Mouse (Mus musculus) adrenal gland, adult 2 months (tissue): ENCODE measurements at regions not wholly inside any gene's neighbourhood (a gene's known extent, or its start where the extent isn't known, plus 50 kb on each side); places are given as distances from the start of the nearest gene placed in this dataset.

Experiments
- DNase-seq: peaks from one replicate; pipeline ENCODE4 v3.0.0; 2021

DNA sequence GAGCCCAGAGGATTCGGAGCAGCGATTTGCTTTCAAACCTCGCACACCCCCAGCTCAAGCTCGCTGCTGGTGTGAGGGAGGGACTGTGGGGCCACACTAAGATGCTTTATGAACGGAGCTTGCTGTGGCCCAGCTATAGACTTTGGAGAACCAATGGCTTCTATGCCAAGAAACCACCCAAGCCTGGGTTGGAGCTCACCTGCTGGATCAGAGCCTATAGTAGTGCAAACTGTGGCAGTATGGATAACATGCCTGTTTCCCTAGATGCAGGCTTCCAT lies 142.5 kb upstream of the A230072I06Rik start:
- DNase-seq, result no peak

DNA sequence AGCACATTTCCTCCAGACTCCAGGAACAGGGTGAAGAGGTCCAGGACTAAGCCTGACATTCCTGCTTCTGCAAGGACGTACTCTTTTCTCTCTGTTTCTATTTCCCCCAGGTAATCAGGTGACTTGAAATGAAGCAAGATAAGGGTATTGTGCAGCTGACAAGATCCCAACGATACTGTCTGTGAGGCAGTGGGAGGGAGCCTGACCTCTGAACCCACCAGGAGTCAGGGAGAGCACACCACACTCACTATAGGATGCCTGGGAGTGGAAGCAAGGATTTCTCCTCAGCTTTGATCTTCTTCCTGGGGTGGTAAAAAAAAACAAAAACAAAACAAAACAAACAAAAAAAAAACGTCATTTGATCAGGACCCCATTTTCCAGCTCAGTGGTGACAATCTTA lies 141.1 kb upstream of the A230072I06Rik start:
- DNase-seq, result no peak

DNA sequence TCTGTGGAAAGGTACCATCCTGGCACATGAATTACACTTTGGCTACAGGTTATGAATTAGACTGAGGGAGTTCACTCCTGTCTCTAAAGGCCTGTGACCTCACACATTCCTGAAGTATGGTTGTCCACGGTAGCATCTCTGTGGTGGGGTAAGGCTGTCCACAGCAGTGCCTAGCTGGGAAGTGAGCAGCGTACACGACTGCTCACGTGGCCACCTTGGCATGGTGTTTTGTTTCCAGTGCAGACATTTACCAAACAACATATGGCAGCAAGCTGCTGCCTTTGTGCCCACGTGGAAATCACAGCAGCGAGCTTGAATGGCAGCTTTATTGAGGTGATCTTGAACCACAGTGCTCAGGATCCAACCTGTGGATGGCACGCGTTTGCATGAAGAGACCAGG lies 140.7 kb upstream of the A230072I06Rik start:
- no peak for DNase-seq

DNA sequence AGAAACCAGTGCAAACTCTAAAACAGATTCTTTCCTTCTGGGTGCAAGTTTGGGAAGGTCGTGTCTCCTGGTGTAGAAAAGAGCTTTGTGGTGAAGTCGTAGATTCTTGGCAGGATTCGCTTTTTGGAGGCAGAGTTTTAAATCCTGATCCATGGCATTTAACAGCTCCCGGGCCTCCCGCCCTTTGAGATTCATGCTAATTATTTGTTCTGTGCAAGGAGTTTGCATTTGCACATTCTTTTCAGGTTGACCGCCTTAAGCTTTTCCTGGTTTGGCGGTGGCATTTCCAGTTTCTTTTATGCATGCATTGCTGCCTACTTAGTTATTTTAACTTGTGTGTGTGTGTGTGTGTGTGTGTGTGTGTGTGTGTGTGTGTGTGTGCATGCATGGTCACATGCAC lies 126.9 kb upstream of the A230072I06Rik start:
- DNase-seq, result no peak

DNA sequence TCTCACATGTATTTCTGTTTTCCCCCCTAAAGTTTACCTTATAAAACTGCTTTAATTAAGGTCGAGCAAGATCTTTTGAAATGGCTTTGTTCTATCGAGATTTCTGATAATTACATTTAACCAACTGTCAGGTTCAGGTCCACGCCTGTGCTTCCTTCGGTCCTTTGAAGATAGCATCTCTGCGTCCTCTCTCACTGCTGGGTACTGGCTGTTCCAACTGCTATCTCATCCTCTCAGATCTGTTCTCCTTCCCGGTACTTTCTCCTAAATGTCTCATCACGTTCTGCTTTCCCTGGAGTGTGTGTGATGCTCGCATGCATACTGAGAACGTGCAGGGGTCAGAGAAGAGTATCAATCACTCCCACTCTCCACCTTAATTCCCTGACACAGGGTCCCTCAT lies 125.8 kb upstream of the A230072I06Rik start:
- no peak for DNase-seq

DNA sequence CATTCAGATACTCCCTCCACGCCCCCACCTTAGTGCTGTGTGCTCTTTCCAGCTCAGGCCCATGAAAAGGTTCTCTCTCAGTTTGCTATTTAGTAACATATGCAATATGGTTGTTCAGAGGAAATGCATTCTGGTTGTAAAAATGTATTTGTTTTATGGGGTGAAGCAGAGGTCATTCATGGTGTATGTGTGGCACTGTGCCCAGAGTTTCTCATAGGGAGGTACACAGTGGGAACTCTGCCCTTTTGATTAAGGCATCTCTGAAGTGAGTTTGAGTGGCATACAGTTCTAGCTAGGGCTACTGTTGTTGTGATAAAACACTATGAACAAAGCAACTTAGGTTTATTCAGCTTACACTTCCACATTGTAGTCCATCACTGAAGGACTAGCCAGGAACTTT lies 121.7 kb upstream of the A230072I06Rik start:
- DNase-seq, result no peak

DNA sequence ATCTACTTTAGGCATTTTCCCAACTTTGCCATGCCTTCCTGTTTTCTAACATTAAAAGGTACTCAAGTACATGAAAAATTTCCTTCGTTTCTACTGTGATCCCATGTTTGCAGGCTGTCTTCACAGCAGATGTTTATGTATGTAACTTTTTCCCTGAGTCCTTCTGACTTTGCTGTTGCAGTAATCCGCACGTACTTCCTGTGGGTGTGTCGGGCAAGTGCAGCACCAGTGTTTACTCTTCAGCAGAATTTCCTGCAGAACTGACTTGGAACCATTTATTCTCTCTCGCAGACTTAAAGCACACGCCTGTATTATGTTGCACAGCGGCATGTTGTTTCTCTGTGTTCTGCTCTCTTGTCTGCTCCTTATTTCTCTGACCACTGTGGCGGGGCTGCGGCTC lies 120.4 kb upstream of the A230072I06Rik start:
- DNase-seq, result no peak

DNA sequence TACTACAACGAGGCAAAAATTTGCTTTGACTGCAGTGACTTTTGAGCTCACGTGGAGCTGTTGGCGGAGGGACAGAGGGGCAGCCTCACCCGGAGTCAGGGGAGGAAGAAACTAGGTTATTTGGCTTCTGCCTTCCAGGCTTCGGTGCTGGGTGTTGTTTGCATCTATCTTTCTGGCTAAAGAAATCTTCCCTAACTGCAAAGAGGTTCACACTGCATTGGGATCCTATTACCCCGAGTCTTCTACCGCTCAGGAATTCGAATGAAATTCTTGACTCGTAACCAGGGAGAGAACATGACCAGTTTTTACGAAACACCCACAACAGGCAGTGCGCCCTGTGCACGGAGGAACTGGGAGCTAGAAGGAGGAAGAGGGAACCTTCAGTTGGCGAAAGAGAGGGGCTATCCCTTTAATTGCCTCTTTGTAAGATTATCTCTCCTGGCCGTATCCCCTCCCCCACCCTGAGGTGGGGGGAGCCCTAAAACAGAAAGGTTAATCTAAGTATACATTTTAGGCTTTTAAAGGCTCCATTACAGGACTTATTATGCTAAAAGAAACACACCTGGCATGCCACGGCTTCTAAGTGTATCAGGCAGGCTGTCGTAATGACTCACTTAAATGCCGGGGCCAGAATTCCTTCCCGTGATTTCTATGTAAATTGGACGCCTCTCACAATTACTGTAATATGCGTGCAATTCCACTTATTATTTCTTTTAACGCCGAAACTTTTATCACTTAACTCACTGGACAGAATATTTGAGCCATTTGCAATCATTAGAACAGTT lies 115.5 kb upstream of the A230072I06Rik start:
- peak; percentile 8 for DNase-seq

DNA sequence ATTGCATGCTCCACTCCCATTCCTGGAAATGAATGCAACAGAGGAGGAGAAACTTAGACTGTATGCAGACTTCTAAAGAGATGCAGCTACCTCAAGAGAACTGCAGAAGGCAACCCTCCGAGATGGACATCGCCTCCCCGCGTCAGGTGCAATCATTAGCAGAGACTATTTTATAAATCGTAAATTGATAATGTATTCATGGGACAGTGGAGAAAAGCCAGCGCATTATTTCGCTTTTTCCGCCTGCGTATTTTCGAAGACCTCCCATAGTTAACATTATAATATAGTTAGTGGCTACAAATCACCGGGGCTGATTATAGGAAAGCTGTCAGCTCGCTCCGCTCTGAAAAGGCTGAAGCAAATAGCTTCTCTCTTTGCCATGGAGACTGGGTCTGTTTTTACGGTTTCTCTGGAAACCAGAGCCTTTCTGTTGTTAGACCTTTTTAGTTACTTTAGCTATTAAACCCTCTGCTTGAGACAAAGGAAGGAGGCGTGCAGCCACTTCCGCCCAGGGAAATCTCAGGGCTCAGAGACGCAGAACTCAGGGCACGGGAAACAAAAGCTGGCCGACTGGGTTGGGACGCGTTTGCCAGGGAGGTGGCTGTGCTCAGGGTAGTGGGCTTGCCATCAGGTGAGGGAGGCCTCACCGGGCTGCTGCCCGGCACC lies 113.0 kb upstream of the A230072I06Rik start:
- DNase-seq, result no peak

DNA sequence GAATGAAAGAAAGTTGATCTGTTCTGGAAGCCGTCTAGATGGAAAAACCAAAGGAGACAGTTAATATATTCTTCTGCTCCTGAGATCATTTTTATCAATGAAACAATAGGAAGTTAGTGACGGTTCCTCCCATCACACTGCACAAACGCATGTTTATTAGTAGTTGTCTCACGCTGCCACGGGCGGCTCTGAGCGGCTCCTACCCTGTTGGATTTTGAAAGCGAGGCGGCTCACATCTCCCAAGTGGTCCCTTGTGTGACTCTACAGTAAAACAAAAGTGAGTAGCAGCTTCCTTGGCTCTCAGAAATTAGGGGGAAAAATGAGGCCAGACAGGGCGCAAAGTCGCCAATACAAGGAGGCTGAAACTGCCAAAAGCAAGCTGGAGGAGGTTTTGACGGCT lies 106.8 kb upstream of the A230072I06Rik start:
- no peak for DNase-seq

DNA sequence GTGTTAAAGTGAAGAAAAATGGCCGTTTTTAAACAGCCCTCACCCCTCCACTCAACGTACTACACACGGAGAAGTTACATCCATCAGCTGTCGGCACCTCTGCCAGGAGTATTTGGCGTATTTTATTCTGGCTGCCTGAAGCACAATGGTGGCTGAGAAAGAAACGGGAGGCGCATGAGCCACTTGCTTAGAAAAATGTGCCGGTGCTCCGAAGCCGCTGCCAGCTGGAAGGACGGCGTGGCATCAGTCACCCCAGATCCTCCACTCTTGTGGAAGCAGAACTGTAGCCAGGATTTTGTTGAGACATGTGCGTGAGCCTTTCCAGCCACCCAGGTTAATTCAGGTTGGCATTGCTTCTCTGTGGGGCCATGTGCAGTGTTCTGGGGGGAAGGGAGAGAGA lies 103.1 kb upstream of the A230072I06Rik start:
- DNase-seq, result no peak

DNA sequence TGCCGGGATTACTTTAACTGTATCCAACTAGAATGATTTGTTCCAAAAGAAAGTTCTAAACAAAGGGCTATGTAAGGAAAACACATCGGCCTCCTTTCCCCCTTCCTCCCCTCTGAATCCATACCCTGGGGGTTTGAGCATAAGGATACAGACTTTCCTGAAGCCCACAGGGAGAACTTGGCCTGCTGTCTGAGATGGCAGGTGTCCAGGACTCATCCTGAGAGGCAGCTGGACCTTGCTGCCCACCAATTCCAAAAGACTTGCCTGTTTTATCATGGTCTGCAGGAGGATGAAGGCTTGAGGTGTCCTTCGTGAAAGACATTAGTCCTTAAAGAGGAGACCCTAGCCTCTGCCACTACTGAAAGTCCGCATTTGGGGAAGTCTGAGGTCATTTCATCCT lies 94.0 kb upstream of the A230072I06Rik start:
- no peak for DNase-seq

DNA sequence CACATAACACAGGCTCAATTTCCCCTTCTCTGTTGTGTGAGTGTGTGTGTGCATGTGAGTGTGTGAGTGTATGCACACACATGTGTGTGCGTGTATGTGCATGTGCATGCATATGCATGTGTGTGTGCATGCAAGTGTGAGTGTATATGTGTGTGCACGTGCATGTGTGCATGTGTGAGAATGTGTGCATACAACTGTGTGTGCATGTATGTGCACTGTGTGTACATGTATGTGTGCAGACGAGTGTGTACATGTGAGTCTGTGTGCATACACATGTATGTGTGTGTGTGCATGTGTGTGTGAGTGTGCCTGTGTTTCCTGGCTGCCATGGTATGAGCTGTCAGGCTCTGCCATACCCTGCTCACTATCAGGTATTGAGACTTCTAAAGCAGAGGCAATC lies 91.3 kb upstream of the A230072I06Rik start:
- no peak for DNase-seq

DNA sequence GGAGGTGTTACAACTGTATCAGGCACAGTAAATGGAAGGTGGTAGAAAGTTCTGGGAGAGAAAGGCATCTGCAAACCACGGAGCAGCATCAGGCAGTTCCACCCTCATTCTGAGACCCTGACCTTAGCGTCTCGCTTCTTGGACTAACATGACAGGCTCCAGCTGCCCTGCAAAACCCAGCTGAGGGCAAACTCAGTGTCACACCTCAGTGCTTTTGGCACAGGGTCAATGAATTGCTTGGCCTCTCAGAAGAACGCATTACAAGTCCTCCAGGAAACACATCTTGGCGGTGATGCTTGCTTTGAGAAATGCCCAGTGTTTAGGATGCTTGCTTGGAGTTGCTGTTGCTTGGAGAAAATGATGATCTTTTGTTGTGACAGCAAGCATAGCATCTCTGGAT lies 90.2 kb upstream of the A230072I06Rik start:
- DNase-seq, result no peak

DNA sequence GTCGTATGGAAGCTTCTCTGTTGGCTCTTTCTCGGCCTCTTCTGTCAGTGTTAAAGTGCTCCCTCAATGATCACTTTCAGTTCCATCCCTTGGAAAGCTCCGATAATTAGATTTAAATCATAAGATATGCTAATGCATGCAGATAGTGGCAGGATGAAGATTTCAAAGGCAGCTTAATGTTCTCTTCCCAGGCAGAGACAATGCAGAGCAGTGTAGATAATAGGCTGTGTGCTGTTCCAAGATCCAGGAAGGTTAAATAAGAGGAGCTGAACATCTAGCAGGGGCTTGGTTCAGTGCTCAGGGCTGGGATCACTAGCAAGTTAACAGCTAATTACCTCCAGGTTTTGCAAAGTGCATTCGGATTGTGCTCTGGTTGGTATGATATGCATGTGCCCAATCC lies 89.7 kb upstream of the A230072I06Rik start:
- DNase-seq, result no peak

DNA sequence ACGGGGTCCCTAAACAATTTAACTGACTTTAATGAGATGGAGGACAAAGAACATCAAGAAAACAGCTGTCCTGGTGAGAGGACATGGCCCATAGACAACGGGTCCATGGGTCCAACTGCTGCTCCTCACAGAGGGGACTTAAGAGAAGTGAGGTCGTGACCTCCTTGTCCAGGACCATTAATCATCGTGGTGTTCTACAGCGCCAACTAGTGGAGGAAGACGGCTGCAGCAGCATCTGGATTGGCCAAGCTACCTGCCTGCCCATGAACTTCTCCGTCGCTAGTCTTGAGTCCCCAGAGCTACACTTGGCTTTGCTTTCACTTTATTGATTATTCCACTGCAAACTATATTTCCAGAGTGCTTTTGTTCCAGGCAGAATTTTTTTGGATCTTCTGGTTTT lies 86.6 kb upstream of the A230072I06Rik start:
- DNase-seq, result no peak

DNA sequence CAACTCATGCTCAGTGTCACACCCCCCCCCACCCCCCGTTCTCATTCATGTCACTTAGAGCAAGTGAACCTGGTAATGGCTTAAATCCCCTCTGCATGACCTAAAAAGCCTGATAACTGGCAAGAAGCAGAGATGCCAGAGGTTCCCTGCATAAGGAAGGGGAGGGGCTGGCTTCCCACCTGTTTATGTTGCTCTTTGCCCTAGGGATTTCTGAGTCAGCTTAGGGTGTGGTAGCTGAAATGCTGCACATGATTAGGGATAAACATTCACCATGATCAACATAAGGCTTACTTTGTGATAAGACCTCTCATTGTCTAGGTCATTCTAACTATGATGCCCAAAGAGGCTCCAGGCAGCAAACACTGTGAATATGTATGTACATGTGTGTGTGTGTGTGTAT lies 72.7 kb upstream of the A230072I06Rik start:
- DNase-seq, result no peak

DNA sequence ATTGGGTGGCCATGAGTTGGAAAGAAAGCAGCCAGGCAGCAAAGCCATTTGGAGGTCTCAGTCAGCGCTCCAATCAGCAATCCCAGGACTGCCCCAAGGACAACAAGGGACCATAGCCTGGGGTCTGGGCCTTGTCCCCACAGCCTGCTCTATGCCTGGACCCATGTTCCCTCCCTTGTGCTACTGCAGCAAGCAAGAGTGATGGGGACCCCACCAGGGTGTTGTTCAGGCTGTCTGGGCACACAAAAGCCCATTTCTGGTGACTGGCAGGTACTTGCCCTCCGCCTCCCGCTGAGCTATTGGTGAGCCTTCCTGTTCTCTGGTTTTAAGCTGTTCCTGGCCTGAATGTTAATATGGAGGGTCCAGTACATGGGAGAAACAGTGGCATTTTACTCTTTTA lies 71.2 kb upstream of the A230072I06Rik start:
- DNase-seq, result no peak

DNA sequence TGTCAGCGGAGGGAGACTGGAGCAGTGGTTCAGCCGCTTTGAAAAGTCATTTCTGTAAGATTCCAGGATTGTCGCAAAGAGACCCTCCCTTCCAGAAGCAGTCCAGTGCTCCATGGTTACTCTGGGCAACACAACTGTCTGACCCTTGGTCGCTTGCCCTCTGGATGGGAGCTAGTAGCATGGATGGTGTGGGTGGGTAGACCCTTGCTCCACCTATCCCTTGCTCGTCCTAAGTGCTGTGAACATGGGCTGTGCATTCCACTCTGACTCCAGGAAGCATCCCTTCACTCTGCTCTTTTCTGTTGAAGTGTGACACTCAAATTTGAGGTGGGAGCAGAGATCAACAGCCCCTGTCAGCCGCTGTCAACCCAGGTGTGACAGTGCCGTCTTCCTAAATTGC lies 64.8 kb upstream of the A230072I06Rik start:
- no peak for DNase-seq

DNA sequence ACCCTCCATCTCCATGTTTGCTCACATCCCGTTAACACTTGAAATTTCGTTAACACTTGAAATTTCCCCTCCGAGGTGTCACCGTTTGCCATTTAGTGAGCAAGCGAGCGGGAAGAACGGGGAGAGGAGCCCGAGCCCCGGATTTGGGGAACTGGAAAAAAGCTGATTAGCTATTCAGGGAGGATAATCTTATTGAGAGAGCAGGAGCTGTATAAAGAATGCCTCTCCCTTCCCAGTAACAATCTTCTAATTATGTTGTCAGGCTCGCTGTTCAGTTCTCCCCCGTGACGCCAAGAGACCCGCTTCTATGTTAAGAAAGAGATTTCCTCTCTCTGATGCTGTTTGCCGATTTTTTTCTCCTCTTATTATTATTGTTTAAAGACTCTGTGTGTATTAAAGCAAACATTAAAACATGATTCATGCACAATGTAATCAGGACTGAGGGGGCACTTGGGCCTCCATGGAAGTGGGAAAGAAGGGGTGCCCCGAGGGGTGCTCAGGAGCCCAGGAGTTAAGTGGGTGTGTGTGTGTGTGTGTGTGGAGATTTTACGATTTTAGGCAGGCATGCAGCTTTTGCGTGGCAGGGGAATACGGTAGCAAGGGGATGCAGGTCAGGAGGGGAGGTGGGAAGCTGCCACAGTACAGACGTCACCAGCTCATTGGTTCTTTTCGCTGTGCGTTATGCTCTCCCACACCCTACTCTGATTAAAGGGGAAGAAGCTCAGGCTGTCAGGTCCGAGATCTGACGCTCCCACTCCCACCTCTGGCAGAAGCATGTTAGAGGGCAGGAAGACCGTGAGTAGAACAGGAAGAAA lies 64.2 kb upstream of the A230072I06Rik start:
- DNase-seq, result no peak

DNA sequence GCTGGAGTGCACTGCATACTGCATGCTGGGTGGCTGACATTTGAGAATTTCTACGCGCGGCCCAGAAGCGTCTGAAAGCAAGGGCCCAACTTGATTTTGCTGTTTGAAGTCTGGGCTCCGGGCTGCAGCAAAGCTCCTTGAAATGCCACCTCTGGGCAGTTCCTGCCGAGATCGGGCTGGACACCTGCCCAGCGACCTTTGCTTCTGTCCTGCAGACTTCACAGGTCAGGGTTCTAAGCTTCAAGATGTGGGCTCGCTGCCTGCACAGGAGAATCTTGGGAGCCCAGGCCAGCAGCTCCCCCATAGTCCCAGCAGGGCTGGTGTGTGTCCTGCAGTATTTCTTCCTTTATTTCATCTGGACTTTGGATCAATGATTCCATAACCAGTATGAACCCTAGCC lies 57.1 kb upstream of the A230072I06Rik start:
- peak; percentile 6 for DNase-seq

DNA sequence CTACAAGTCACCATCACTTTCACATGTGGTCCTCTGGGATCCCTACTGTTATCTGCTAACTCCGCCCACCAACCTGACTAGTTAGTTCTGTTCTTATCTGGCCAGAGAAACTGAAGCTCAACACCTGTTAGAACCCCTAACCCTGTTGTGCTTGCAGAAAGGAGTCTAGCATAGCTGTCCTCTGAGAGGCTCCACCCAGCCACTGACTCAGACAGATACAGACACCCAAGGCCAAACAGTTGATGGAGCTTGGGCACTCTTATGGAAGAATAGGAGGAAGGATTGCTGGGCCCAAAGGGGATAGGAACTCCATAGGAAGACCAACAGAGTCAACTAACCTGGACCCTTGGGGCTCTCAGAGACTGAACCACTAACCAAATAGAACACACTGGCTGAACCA lies 55.2 kb upstream of the A230072I06Rik start:
- DNase-seq, result peak; percentile 42
